34 mouse cellular contexts compared by ENCODE assay signal in genomic region chr2:126584621-126585369, GRCm38 (mm10). TPM values are rescaled to one million over a fixed set of nuclear protein-coding genes. Genes with fewer than 3 reads are reported as not detected.
"Had no signal": no experiment of that assay in that cellular context is flagged by ENCODE, and none has a peak within 500 bp of the region (broad histone marks: within the 10 kb centered on the region; RNA-seq: fewer than 3 reads in every experiment).

No protein-coding gene starts in this region.

- ATAC-seq: hindbrain, embryonic 16.5 days; hindbrain, postnatal 0 days; inflammation-experienced regulatory T-cells, adult 6 months; intestine, embryonic 15.5 days; intestine, embryonic 16.5 days; intestine, postnatal 0 days had no signal

- H3K4me2 ChIP-seq: heart, embryonic 11.5 days; heart, embryonic 12.5 days; heart, embryonic 13.5 days; heart, embryonic 15.5 days; hindbrain, embryonic 12.5 days; hindbrain, embryonic 13.5 days; hindbrain, embryonic 14.5 days; hindbrain, embryonic 15.5 days; intestine, embryonic 15.5 days; kidney, embryonic 15.5 days had no signal

- H3K4me1 ChIP-seq: heart, embryonic 10.5 days; heart, embryonic 12.5 days; heart, embryonic 13.5 days; heart, embryonic 15.5 days; hindbrain, embryonic 10.5 days; hindbrain, embryonic 12.5 days; hindbrain, embryonic 13.5 days; hindbrain, embryonic 15.5 days; intestine, embryonic 15.5 days; kidney, embryonic 15.5 days had no signal

- H3K9me3 ChIP-seq: heart, embryonic 10.5 days; heart, embryonic 12.5 days; heart, embryonic 13.5 days; heart, embryonic 15.5 days; hindbrain, embryonic 10.5 days; hindbrain, embryonic 12.5 days; hindbrain, embryonic 13.5 days; hindbrain, embryonic 15.5 days; intestine, embryonic 15.5 days; kidney, embryonic 15.5 days had no signal

- H3K27ac ChIP-seq: heart, embryonic 10.5 days; heart, embryonic 13.5 days; heart, embryonic 15.5 days; hindbrain, embryonic 10.5 days; hindbrain, embryonic 12.5 days; hindbrain, embryonic 13.5 days; hindbrain, embryonic 14.5 days; hindbrain, embryonic 15.5 days; hindbrain, postnatal 0 days; intestine, embryonic 15.5 days; kidney, embryonic 15.5 days; kidney, postnatal 0 days; layer of hippocampus, adult 2 months; left cerebral cortex, adult 2 months had no signal

- DNase-seq: heart, postnatal 10 days; heart, postnatal 14 days; heart, postnatal 36 days; heart, postnatal 4 days; kidney, adult 11 months; kidney, adult 18-20 months; kidney, adult 8-10 months; kidney, adult 9 months; kidney, postnatal 10 days; kidney, postnatal 14 days; kidney, postnatal 36 days; kidney, postnatal 4 days; layer of hippocampus, adult 9-11 months; layer of hippocampus, postnatal 36 days had no signal

- H3K36me3 ChIP-seq: heart, embryonic 10.5 days; heart, embryonic 12.5 days; heart, embryonic 13.5 days; heart, embryonic 15.5 days; hindbrain, embryonic 10.5 days; hindbrain, embryonic 12.5 days; intestine, embryonic 15.5 days; kidney, embryonic 15.5 days had no signal

- H3K9ac ChIP-seq: heart, embryonic 12.5 days; heart, embryonic 13.5 days; heart, embryonic 15.5 days; hindbrain, embryonic 12.5 days; hindbrain, embryonic 13.5 days; hindbrain, embryonic 14.5 days; hindbrain, embryonic 15.5 days; intestine, embryonic 15.5 days; kidney, embryonic 15.5 days had no signal

- H3K4me3 ChIP-seq: heart, embryonic 10.5 days; heart, embryonic 12.5 days; heart, embryonic 13.5 days; heart, embryonic 15.5 days; hindbrain, embryonic 10.5 days; hindbrain, embryonic 12.5 days; hindbrain, embryonic 13.5 days; hindbrain, embryonic 15.5 days; intestine, embryonic 15.5 days; kidney, embryonic 15.5 days; layer of hippocampus, adult 2 months; left cerebral cortex, adult 2 months had no signal

- H3K27me3 ChIP-seq: heart, embryonic 12.5 days; heart, embryonic 13.5 days; heart, embryonic 15.5 days; hindbrain, embryonic 12.5 days; hindbrain, embryonic 13.5 days; hindbrain, embryonic 15.5 days; intestine, embryonic 15.5 days; kidney, embryonic 15.5 days had no signal

RNA-seq across cellular contexts. Expression of gene Slc27a2, which starts 32.6 kb away (rescaled TPM):
- total RNA-seq: heart, postnatal 4 days had no signal
- polyA plus RNA-seq: inflammation-experienced regulatory T-cells, adult 6 months had no signal
